Mouse (Mus musculus) intestine, postnatal 0 days (tissue): ENCODE data around the gene Gm49342. TPM values are rescaled to one million over a fixed set of nuclear protein-coding genes. Genes with fewer than 3 reads are reported as not detected.
"Not testable (repeated sequence)": the region's sequence is repeated elsewhere in the genome, so short reads cannot be mapped to it uniquely, and the experiment has no call there.

ENCODE experiments used
- ATAC-seq: fragments of 200-750 bp; cut with Nextera tagmentation; 2 replicates; pipeline ENCODE4 v1.8.0; 2017; ENCODE audit warnings: mild to moderate bottlenecking, moderate TSS enrichment, moderate library complexity
- H3K27ac ChIP-seq: fragments of 300-500 bp; sonication (generic); 2 replicates; pipeline ENCODE4 v1.5.1; 2014; ENCODE audit warnings: mild to moderate bottlenecking, low read depth, low read length, moderate library complexity
- H3K27me3 ChIP-seq: fragments of 300-500 bp; sonication (generic); replicated peaks from 2 replicates; pipeline ENCODE4 v1.6.1; 2014; ENCODE audit warnings: low read length, mixed read lengths; ENCODE audit not compliant: control insufficient read depth, insufficient read depth
- H3K36me3 ChIP-seq: fragments of 300-500 bp; sonication (generic); 2 replicates; pipeline ENCODE4 v1.6.1; 2014; ENCODE audit warnings: mild to moderate bottlenecking, moderate library complexity; ENCODE audit not compliant: control insufficient read depth, insufficient read depth
- H3K4me1 ChIP-seq: fragments of 300-500 bp; sonication (generic); replicated peaks from 2 replicates; pipeline ENCODE4 v1.6.1; 2014; ENCODE audit warnings: antibody characterized with exemption, low read length, mixed read lengths; ENCODE audit not compliant: control insufficient read depth, insufficient read depth
- H3K4me2 ChIP-seq: fragments of 300-500 bp; sonication (generic); replicated peaks from 2 replicates; pipeline ENCODE4 v1.6.1; 2014; ENCODE audit warnings: low read depth, mild to moderate bottlenecking, moderate library complexity
- H3K4me3 ChIP-seq: fragments of 300-500 bp; sonication (generic); 2 replicates; pipeline ENCODE4 v1.5.1; 2014; ENCODE audit warnings: low read depth, low read length
- H3K9ac ChIP-seq: fragments of 300-500 bp; sonication (generic); 2 replicates; pipeline ENCODE4 v1.6.1; 2014; ENCODE audit warnings: mild to moderate bottlenecking, low read depth, low read length
- H3K9me3 ChIP-seq: fragments of 300-500 bp; sonication (generic); 2 replicates; pipeline ENCODE4 v1.6.1; 2016; ENCODE audit warnings: mixed run types; ENCODE audit not compliant: control insufficient read depth
- CTCF ChIP-seq: sonication (generic); IDR thresholded peaks from 2 replicates; pipeline ENCODE4 v1.5.1; 2016; ENCODE audit warnings: low read depth, mild to moderate bottlenecking, control low read depth, antibody characterized with exemption, moderate library complexity
- WGBS: fragments of 180-500 bp; shearing (Covaris S2); extraction: QIAGEN DNeasy Blood & Tissue Kit; methylation state at CpG from one replicate; pipeline ENCODE4 v1.1.7; 2014; 5-methylcytosine and 5-hydroxymethylcytosine counted together
- polyA plus RNA-seq: library from polyadenylated mRNA; unstranded; fragments of >200 nt; fragmentation: Nextera tagmentation; extraction: Ambion mirVana; gene quantifications from 2 replicates; pipeline ENCODE4 v1.2.1, GENCODE M21; 2015

Gene Gm49342
- not detected in 2 replicates for polyA plus RNA-seq

GRCm38 (mm10) chr14:50943932-50944667, at the start of gene Gm49342:
Gm49342 (plus strand) TSS chr14:50944517.
- peak within 1 kb of the TSS; percentile 58 for H3K4me3 ChIP-seq
- no peaks in the 10 kb centered on the region for H3K27me3 ChIP-seq
- H3K4me2 ChIP-seq = peak within 1 kb of the TSS; percentile 74
- H3K27ac ChIP-seq = peak within 1 kb of the TSS; percentile 90
- 9% methylated on average over 31 of the region's 31 CpGs for WGBS
- H3K9me3 ChIP-seq = no peaks in the 10 kb centered on the region
- H3K4me1 ChIP-seq = no peaks in the 10 kb centered on the region
- TF ChIP-seq CTCF = peak; percentile 66
- peak within 1 kb of the TSS; percentile 49 for H3K9ac ChIP-seq
- peak; percentile 99 for ATAC-seq
- H3K36me3 ChIP-seq = no peaks in the 10 kb centered on the region; the same call in 1 of the 2 replicates

DNA sequence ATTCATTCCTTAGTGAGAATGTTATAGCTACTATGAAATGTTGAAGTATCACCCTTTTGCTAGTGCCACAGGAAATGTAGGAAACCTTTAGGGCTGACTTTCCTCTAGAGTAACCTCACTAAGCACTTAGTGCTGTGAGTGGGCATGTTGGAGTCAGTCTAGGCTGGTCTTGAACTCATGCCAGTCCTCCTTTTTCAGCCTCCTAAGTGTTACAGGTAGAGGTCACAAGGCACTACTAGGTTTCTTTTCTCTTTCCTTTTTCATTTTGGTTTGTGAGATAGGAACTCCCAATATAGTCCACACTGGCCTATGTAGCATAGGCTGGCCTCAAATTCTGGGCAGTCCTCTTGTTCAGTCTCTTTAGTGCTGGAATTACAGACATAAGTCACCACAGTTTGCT, 48.9 kb upstream of the Gm49342 start:
- Histone ChIP-seq H3K27me3 (no peaks in the 10 kb centered on the region), H3K27ac (no peak overlapping the region), H3K9me3 (no peaks in the 10 kb centered on the region), H3K4me2 (no peak overlapping the region), H3K4me1 (no peaks in the 10 kb centered on the region; the same call in 1 of the 2 replicates), H3K4me3 (no peak overlapping the region), H3K36me3 (no peaks in the 10 kb centered on the region), H3K9ac (no peak overlapping the region)
- no peak for ATAC-seq
- TF ChIP-seq CTCF = no peak

DNA sequence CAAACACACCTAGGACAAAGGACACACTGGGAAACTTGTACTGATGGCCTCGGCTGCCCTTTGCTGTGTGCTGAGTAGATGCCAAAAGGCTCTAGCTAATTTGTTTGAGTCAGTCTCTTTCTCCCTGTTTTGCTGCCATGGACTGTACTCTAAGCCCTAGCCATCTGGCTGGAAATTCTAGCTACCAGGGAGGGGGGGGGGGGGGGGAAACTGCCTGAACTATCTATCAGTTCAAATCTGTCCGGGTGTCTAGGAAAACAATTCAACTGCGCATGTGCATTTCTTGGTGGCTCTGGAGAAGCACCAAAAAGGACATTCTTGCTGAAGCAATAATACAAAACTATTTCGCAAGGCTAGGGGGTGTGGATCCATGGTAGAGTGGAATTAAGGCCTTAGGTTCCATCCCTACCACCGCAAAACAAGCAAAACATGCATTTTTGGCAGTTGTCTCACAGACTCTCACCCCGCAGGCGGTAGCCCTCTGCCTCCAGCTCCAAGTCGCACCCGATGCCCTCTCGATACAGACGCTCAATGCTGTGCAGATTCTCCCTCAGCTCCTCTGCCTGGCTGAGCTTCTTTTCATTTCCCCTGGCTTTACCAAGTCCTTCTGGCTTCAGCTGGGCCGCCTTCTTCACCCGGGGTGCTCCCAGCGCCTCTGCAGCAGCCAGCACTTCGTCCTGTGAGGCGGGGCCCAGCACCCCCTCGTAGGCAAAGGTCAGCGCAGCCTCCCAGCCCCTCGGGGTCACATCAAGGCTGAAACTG, 48.2 kb upstream of the Gm49342 start:
- peak; percentile 23; the same call in 1 of the 2 replicates for ATAC-seq
- Histone ChIP-seq H3K27me3 (no peaks in the 10 kb centered on the region), H3K4me2 (peak overlapping the region; percentile 76), H3K36me3 (no peaks in the 10 kb centered on the region), H3K4me3 (peak overlapping the region; percentile 35), H3K9me3 (no peaks in the 10 kb centered on the region), H3K9ac (0 out of 2 replicates have a peak overlapping the region, but pooled peaks have one; percentile 34), H3K4me1 (no peaks in the 10 kb centered on the region; the same call in 1 of the 2 replicates), H3K27ac (no peak overlapping the region)
- TF ChIP-seq CTCF = no peak
- 12% methylated on average over 19 of the region's 19 CpGs for WGBS

GRCm38 (mm10) chr14:50896747-50897373, 47.5 kb upstream of the Gm49342 start:
- Histone ChIP-seq H3K9me3 (no peaks in the 10 kb centered on the region), H3K36me3 (no peaks in the 10 kb centered on the region), H3K4me2 (peak overlapping the region; percentile 76), H3K4me1 (no peaks in the 10 kb centered on the region; the same call in 1 of the 2 replicates), H3K9ac (0 out of 2 replicates have a peak overlapping the region, but pooled peaks have one; percentile 34), H3K27me3 (no peaks in the 10 kb centered on the region), H3K27ac (no peak overlapping the region), H3K4me3 (peak overlapping the region; percentile 35)
- no peak for ATAC-seq
- TF ChIP-seq CTCF = no peak
- WGBS = 25% methylated on average over 23 of the region's 23 CpGs

DNA sequence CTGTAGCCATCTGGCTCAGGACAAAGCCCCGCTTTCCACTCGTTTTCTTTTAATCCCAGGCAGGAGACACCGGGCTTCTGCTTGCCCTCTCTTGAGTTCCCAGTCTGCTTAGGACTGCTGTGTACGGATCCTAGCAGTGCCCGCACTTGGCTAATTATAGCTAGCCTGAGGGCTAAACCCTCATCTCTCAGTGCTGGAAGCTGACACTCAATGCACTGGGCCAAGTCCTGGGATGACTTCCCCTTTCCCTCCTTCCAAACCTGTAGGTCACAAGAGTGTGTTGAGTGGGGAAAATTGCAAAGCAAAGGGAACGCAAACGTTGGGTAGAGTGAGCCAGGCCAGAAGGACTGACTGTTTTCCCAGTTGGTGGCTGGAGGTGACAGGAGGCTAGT, 46.9 kb upstream of the Gm49342 start, which contains the start of gene Klhl33:
Gene Klhl33, minus strand, starts transcription at position 134 of the 392 bp plus-strand sequence.
- H3K9ac ChIP-seq = 0 out of 2 replicates have a peak within 1 kb of the TSS, but pooled peaks have one; percentile 34
- peak within 1 kb of the TSS; percentile 76 for H3K4me2 ChIP-seq
- peak within 1 kb of the TSS; percentile 35 for H3K4me3 ChIP-seq
- H3K9me3 ChIP-seq = no peaks in the 10 kb centered on the region
- H3K4me1 ChIP-seq = no peaks in the 10 kb centered on the region; the same call in 1 of the 2 replicates
- no peaks in the 10 kb centered on the region for H3K36me3 ChIP-seq
- no peak within 1 kb of the TSS for H3K27ac ChIP-seq
- no peak for ATAC-seq
- H3K27me3 ChIP-seq = no peaks in the 10 kb centered on the region
- WGBS = 67% methylated on average over 7 of the region's 7 CpGs
- TF ChIP-seq CTCF = no peak

- not testable (repeated sequence) for H3K36me3 ChIP-seq, H3K27ac ChIP-seq, H3K27me3 ChIP-seq, H3K9me3 ChIP-seq, H3K4me3 ChIP-seq, ATAC-seq, H3K9ac ChIP-seq, H3K4me2 ChIP-seq, H3K4me1 ChIP-seq
- WGBS = 90% methylated on average over 2 of the region's 2 CpGs
Measured at GRCm38 (mm10) chr14:50897992-50898391, 46.3 kb upstream of the Gm49342 start.
